Mouse (Mus musculus): ENCODE data around the gene Rsrc1. TPM values are rescaled to one million over a fixed set of nuclear protein-coding genes. Genes with fewer than 3 reads are reported as not detected.

Gene Rsrc1
- polyA plus RNA-seq, 1 experiment from 2014 or later: 34.8 TPM

- ATAC-seq (ENCODE audit: low FRiP score): no peak
- WGBS: under 1% methylated on average over 29 of the region's 29 CpGs
Measured at GRCm38 (mm10) chr3:66982181-66982911, 1.2 kb downstream of the Rsrc1 start.

GRCm38 (mm10) chr3:66983481-66983880, 2.3 kb downstream of the Rsrc1 start:
- Histone ChIP-seq H3K9me3 (ENCODE audit: control insufficient read depth, low read length) (no peaks in the 10 kb centered on the region), H3K36me3 (replicated peaks; ENCODE audit: control insufficient read depth, insufficient read depth) (no peaks in the 10 kb centered on the region), H3K4me2 (replicated peaks) (no peak overlapping the region), H3K27ac (no peak overlapping the region), H3K4me1 (replicated peaks; ENCODE audit: control insufficient read depth, insufficient read depth, low read length) (peaks cover 15% of the 10 kb centered on the region; the same call in 1 of the 2 replicates), H3K4me3 (replicated peaks; ENCODE audit: low read length) (no peak overlapping the region), H3K27me3 (ENCODE audit: control insufficient read depth, insufficient read depth, low read length) (peaks cover 55% of the 10 kb centered on the region), H3K9ac (no peak overlapping the region)
- ATAC-seq (ENCODE audit: low FRiP score) (no peak), DNase-seq (ENCODE audit: low spot score) (no peak)
- WGBS: 15% methylated on average over 3 of the region's 3 CpGs

More at GRCm38 (mm10) chr3:66982181-66982911, 1.2 kb downstream of the Rsrc1 start:
- Histone ChIP-seq H3K4me3 (replicated peaks; ENCODE audit: low read length) (peak overlapping the region; percentile 39), H3K9me3 (ENCODE audit: control insufficient read depth, low read length) (no peaks in the 10 kb centered on the region), H3K36me3 (replicated peaks; ENCODE audit: control insufficient read depth, insufficient read depth) (no peaks in the 10 kb centered on the region), H3K9ac (0 out of 2 replicates have a peak overlapping the region, but pooled peaks have one; percentile 5), H3K4me1 (replicated peaks; ENCODE audit: control insufficient read depth, insufficient read depth, low read length) (peaks cover 15% of the 10 kb centered on the region; the same call in 1 of the 2 replicates), H3K4me2 (replicated peaks) (peak overlapping the region; percentile 54), H3K27ac (peak overlapping the region; percentile 55), H3K27me3 (ENCODE audit: control insufficient read depth, insufficient read depth, low read length) (peaks cover 61% of the 10 kb centered on the region)
- no peak for DNase-seq (ENCODE audit: low spot score)

- Histone ChIP-seq H3K4me3 (replicated peaks; ENCODE audit: low read length) (peak overlapping the region; percentile 86), H3K9me3 (ENCODE audit: control insufficient read depth, low read length) (no peaks in the 10 kb centered on the region), H3K27ac (peak overlapping the region; percentile 68; the same call in 1 of the 2 replicates), H3K9ac (peak overlapping the region; percentile 86), H3K36me3 (replicated peaks; ENCODE audit: control insufficient read depth, insufficient read depth) (no peaks in the 10 kb centered on the region), H3K4me1 (replicated peaks; ENCODE audit: control insufficient read depth, insufficient read depth, low read length) (peaks cover 15% of the 10 kb centered on the region; the same call in 1 of the 2 replicates), H3K27me3 (ENCODE audit: control insufficient read depth, insufficient read depth, low read length) (peaks cover 33% of the 10 kb centered on the region), H3K4me2 (replicated peaks) (peak overlapping the region; percentile 83)
- under 1% methylated on average over 56 of the region's 60 CpGs for WGBS
- ATAC-seq (ENCODE audit: low FRiP score): peak; percentile 96
- peak; percentile 83 for DNase-seq (ENCODE audit: low spot score)
Measured at GRCm38 (mm10) chr3:66985539-66986286, 4.5 kb downstream of the Rsrc1 start.

DNA sequence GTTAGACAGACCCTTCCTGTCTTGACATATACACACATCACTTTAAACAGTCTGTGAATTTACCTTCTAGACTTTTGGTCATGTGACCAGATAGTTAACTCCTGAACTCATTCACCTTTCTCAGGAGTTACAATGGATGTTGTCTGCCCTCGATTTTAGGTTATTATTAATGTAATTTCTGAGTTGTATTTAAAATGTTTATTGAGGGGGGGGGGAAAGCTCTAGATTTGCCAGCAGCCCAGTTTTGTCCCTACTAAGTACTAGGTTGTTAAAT, 5.0 kb downstream of the Rsrc1 start:
- H3K4me1 ChIP-seq (replicated peaks; ENCODE audit: control insufficient read depth, insufficient read depth, low read length): peaks cover 11% of the 10 kb centered on the region; the same call in 1 of the 2 replicates
- H3K36me3 ChIP-seq (replicated peaks; ENCODE audit: control insufficient read depth, insufficient read depth): no peaks in the 10 kb centered on the region
- DNase-seq (ENCODE audit: low spot score): no peak
- peak overlapping the region; percentile 86 for H3K4me3 ChIP-seq (replicated peaks; ENCODE audit: low read length)
- 15% methylated on average over 1 of the region's 1 CpGs for WGBS
- peak overlapping the region; percentile 68; the same call in 1 of the 2 replicates for H3K27ac ChIP-seq
- ATAC-seq (ENCODE audit: low FRiP score): no peak
- peaks cover 29% of the 10 kb centered on the region for H3K27me3 ChIP-seq (ENCODE audit: control insufficient read depth, insufficient read depth, low read length)
- no peaks in the 10 kb centered on the region for H3K9me3 ChIP-seq (ENCODE audit: control insufficient read depth, low read length)
- peak overlapping the region; percentile 86 for H3K9ac ChIP-seq
- peak overlapping the region; percentile 83 for H3K4me2 ChIP-seq (replicated peaks)

GRCm38 (mm10) chr3:66996820-66997219, 15.6 kb downstream of the Rsrc1 start:
- H3K4me3 ChIP-seq (replicated peaks; ENCODE audit: low read length): no peak overlapping the region
- H3K4me2 ChIP-seq (replicated peaks): no peak overlapping the region
- no peaks in the 10 kb centered on the region for H3K9me3 ChIP-seq (ENCODE audit: control insufficient read depth, low read length)
- WGBS: 95% methylated on average over 1 of the region's 1 CpGs
- H3K27ac ChIP-seq: no peak overlapping the region
- no peaks in the 10 kb centered on the region for H3K27me3 ChIP-seq (ENCODE audit: control insufficient read depth, insufficient read depth, low read length)
- H3K9ac ChIP-seq: no peak overlapping the region
- no peak for DNase-seq (ENCODE audit: low spot score)
- ATAC-seq (ENCODE audit: low FRiP score): no peak
- H3K36me3 ChIP-seq (replicated peaks; ENCODE audit: control insufficient read depth, insufficient read depth): peaks cover 26% of the 10 kb centered on the region
- H3K4me1 ChIP-seq (replicated peaks; ENCODE audit: control insufficient read depth, insufficient read depth, low read length): no peaks in the 10 kb centered on the region

GRCm38 (mm10) chr3:67036387-67037062, 55.3 kb downstream of the Rsrc1 start:
- H3K4me2 ChIP-seq (replicated peaks): no peak overlapping the region
- no peak for ATAC-seq (ENCODE audit: low FRiP score)
- H3K4me3 ChIP-seq (replicated peaks; ENCODE audit: low read length): no peak overlapping the region
- no peak overlapping the region for H3K27ac ChIP-seq
- no peak for DNase-seq (ENCODE audit: low spot score)
- H3K9me3 ChIP-seq (ENCODE audit: control insufficient read depth, low read length): no peaks in the 10 kb centered on the region
- 69% methylated on average over 6 of the region's 6 CpGs for WGBS
- no peaks in the 10 kb centered on the region for H3K4me1 ChIP-seq (replicated peaks; ENCODE audit: control insufficient read depth, insufficient read depth, low read length)
- no peaks in the 10 kb centered on the region for H3K36me3 ChIP-seq (replicated peaks; ENCODE audit: control insufficient read depth, insufficient read depth)
- H3K27me3 ChIP-seq (ENCODE audit: control insufficient read depth, insufficient read depth, low read length): no peaks in the 10 kb centered on the region
- no peak overlapping the region for H3K9ac ChIP-seq

DNA sequence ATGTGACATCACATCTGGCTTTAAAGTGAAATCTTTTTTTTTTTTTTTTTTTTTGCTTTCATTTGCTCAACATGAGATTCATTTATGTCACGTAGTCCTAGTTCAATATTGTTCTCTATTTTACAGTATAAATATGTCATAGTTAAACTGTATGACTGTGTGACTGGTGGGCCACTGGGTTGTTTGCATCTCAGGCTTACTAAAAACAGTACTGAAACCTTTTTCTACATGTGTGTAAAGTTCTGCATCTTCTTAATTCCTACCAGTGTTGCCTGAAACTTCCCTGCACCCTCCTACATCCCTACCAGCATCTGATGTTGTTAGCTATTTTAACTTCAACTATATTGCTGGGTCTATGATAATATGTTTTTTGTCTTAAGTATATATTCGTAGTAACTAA, 78.6 kb downstream of the Rsrc1 start:
- Histone ChIP-seq H3K9ac (no peak overlapping the region), H3K4me2 (replicated peaks) (no peak overlapping the region), H3K4me3 (replicated peaks; ENCODE audit: low read length) (no peak overlapping the region), H3K27ac (no peak overlapping the region), H3K27me3 (ENCODE audit: control insufficient read depth, insufficient read depth, low read length) (no peaks in the 10 kb centered on the region), H3K36me3 (replicated peaks; ENCODE audit: control insufficient read depth, insufficient read depth) (no peaks in the 10 kb centered on the region), H3K4me1 (replicated peaks; ENCODE audit: control insufficient read depth, insufficient read depth, low read length) (no peaks in the 10 kb centered on the region), H3K9me3 (ENCODE audit: control insufficient read depth, low read length) (0 out of 2 replicates have a peak, but pooled peaks cover 8% of the 10 kb centered on the region)
- no peak for DNase-seq (ENCODE audit: low spot score)
- no peak for ATAC-seq (ENCODE audit: low FRiP score)
- WGBS: 92% methylated on average over 2 of the region's 2 CpGs

GRCm38 (mm10) chr3:67070575-67071488, 89.6 kb downstream of the Rsrc1 start:
- no peaks in the 10 kb centered on the region for H3K36me3 ChIP-seq (replicated peaks; ENCODE audit: control insufficient read depth, insufficient read depth)
- no peak overlapping the region for H3K4me2 ChIP-seq (replicated peaks)
- no peak overlapping the region for H3K27ac ChIP-seq
- H3K4me3 ChIP-seq (replicated peaks; ENCODE audit: low read length): no peak overlapping the region
- H3K9ac ChIP-seq: no peak overlapping the region
- DNase-seq (ENCODE audit: low spot score): no peak
- WGBS: 70% methylated on average over 11 of the region's 11 CpGs
- no peaks in the 10 kb centered on the region for H3K9me3 ChIP-seq (ENCODE audit: control insufficient read depth, low read length)
- no peak for ATAC-seq (ENCODE audit: low FRiP score)
- H3K4me1 ChIP-seq (replicated peaks; ENCODE audit: control insufficient read depth, insufficient read depth, low read length): no peaks in the 10 kb centered on the region
- H3K27me3 ChIP-seq (ENCODE audit: control insufficient read depth, insufficient read depth, low read length): no peaks in the 10 kb centered on the region
